Mouse (Mus musculus): ENCODE measurements at regions not wholly inside any gene's neighbourhood (a gene's known extent, or its start where the extent isn't known, plus 50 kb on each side); places are given as distances from the start of the nearest gene placed in this dataset.

GRCm38 (mm10) chr14:105505261-105505660, 246.9 kb downstream of the Ndfip2 start:
- DNase-seq (ENCODE audit: low spot score) (no peak), ATAC-seq (ENCODE audit: low FRiP score, low read depth) (no peak)
- Histone ChIP-seq H3K36me3 (ENCODE audit: control insufficient read depth, insufficient read depth, low read length) (no peaks in the 10 kb centered on the region), H3K9me3 (ENCODE audit: control insufficient read depth, low read length) (no peaks in the 10 kb centered on the region), H3K4me3 (replicated peaks; ENCODE audit: low read length) (no peak overlapping the region), H3K27me3 (ENCODE audit: control insufficient read depth, insufficient read depth, low read length) (peaks cover 10% of the 10 kb centered on the region; the same call in 1 of the 2 replicates), H3K4me2 (replicated peaks; ENCODE audit: low read depth, low read length, severe bottlenecking) (no peak overlapping the region), H3K9ac (ENCODE audit: low read depth, low read length, severe bottlenecking) (no peak overlapping the region), H3K4me1 (ENCODE audit: control insufficient read depth, insufficient read depth, low read length) (peaks cover 23% of the 10 kb centered on the region), H3K27ac (replicated peaks; ENCODE audit: low read depth, low read length) (no peak overlapping the region)
- no peak for TF ChIP-seq POLR2A (IDR thresholded peaks at IDR 0.05; ENCODE audit: borderline replicate concordance, extremely low read depth, insufficient read depth, insufficient read length)
- WGBS = 12% methylated on average over 4 of the region's 4 CpGs

DNA sequence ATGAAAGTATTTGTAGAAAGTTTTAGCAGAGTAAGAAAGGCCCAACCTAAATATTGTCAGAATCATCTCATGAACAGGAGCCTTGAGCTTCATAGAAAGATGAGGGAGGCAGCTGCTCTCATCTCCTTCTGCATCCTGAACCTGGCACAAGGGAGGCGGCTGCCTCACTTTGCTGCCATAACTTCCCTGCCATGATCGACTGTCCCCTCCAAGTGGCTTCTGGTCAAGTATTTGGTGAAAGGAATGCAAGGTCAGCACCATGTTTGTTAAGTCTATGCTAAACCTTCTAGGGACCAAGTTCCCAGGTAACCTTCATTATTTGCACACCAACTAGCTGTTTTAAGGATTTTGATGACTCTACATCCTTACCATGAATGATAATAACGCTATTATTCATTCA, 246.0 kb downstream of the Ndfip2 start:
- ATAC-seq (ENCODE audit: low FRiP score, low read depth) = no peak
- peaks cover 10% of the 10 kb centered on the region; the same call in 1 of the 2 replicates for H3K27me3 ChIP-seq (ENCODE audit: control insufficient read depth, insufficient read depth, low read length)

DNA sequence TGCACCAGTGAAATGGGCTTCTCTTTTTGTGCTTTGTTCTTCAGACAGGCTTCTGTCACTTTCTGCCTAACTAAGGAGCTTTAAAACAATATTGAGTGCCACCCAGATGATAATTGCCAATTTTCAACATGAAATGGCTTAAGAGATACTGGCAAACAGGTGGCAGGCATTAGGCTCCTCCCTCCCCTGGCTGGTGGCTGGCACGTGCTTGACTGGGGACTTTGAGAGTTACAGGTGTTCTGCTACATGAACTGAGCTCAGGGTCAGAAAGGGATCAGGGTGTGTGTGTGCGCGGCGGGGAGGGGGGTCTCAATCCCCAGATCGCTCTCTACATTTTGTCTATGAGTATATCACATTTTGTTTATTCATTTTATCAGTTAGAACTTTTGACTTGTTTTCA, 245.4 kb downstream of the Ndfip2 start:
- Histone ChIP-seq H3K4me3 (replicated peaks; ENCODE audit: low read length) (no peak overlapping the region), H3K27ac (replicated peaks; ENCODE audit: low read depth, low read length) (no peak overlapping the region), H3K9ac (ENCODE audit: low read depth, low read length, severe bottlenecking) (no peak overlapping the region), H3K4me1 (ENCODE audit: control insufficient read depth, insufficient read depth, low read length) (peaks cover 29% of the 10 kb centered on the region), H3K27me3 (ENCODE audit: control insufficient read depth, insufficient read depth, low read length) (peaks cover 10% of the 10 kb centered on the region; the same call in 1 of the 2 replicates), H3K4me2 (replicated peaks; ENCODE audit: low read depth, low read length, severe bottlenecking) (no peak overlapping the region), H3K36me3 (ENCODE audit: control insufficient read depth, insufficient read depth, low read length) (no peaks in the 10 kb centered on the region), H3K9me3 (ENCODE audit: control insufficient read depth, low read length) (no peaks in the 10 kb centered on the region)
- no peak for DNase-seq (ENCODE audit: low spot score)
- 68% methylated on average over 5 of the region's 5 CpGs for WGBS
- no peak for TF ChIP-seq POLR2A (IDR thresholded peaks at IDR 0.05; ENCODE audit: borderline replicate concordance, extremely low read depth, insufficient read depth, insufficient read length)
- no peak for ATAC-seq (ENCODE audit: low FRiP score, low read depth)

More for the DNA sequence above, 246.0 kb downstream of the Ndfip2 start:
- no peaks in the 10 kb centered on the region for H3K9me3 ChIP-seq (ENCODE audit: control insufficient read depth, low read length)
- no peak overlapping the region for H3K4me2 ChIP-seq (replicated peaks; ENCODE audit: low read depth, low read length, severe bottlenecking)
- 73% methylated on average over 3 of the region's 3 CpGs for WGBS
- no peak overlapping the region for H3K9ac ChIP-seq (ENCODE audit: low read depth, low read length, severe bottlenecking)
- H3K36me3 ChIP-seq (ENCODE audit: control insufficient read depth, insufficient read depth, low read length) = no peaks in the 10 kb centered on the region
- H3K4me1 ChIP-seq (ENCODE audit: control insufficient read depth, insufficient read depth, low read length) = peaks cover 27% of the 10 kb centered on the region
- TF ChIP-seq POLR2A (IDR thresholded peaks at IDR 0.05; ENCODE audit: borderline replicate concordance, extremely low read depth, insufficient read depth, insufficient read length) = no peak
- no peak overlapping the region for H3K27ac ChIP-seq (replicated peaks; ENCODE audit: low read depth, low read length)
- DNase-seq (ENCODE audit: low spot score) = no peak
- H3K4me3 ChIP-seq (replicated peaks; ENCODE audit: low read length) = no peak overlapping the region

- DNase-seq (ENCODE audit: low spot score) (no peak), ATAC-seq (ENCODE audit: low FRiP score, low read depth) (no peak)
- TF ChIP-seq POLR2A (IDR thresholded peaks at IDR 0.05; ENCODE audit: borderline replicate concordance, extremely low read depth, insufficient read depth, insufficient read length) = no peak
- Histone ChIP-seq H3K27ac (replicated peaks; ENCODE audit: low read depth, low read length) (no peak overlapping the region), H3K27me3 (ENCODE audit: control insufficient read depth, insufficient read depth, low read length) (peaks cover 10% of the 10 kb centered on the region; the same call in 1 of the 2 replicates), H3K36me3 (ENCODE audit: control insufficient read depth, insufficient read depth, low read length) (no peaks in the 10 kb centered on the region), H3K4me1 (ENCODE audit: control insufficient read depth, insufficient read depth, low read length) (peaks cover 32% of the 10 kb centered on the region), H3K4me2 (replicated peaks; ENCODE audit: low read depth, low read length, severe bottlenecking) (peak overlapping the region; percentile 32; the same call in 1 of the 2 replicates), H3K4me3 (replicated peaks; ENCODE audit: low read length) (no peak overlapping the region), H3K9me3 (ENCODE audit: control insufficient read depth, low read length) (no peaks in the 10 kb centered on the region), H3K9ac (ENCODE audit: low read depth, low read length, severe bottlenecking) (no peak overlapping the region)
- 28% methylated on average over 11 of the region's 11 CpGs for WGBS
Observed at GRCm38 (mm10) chr14:105502633-105502975, 244.2 kb downstream of the Ndfip2 start.

GRCm38 (mm10) chr14:105501792-105502632, 243.6 kb downstream of the Ndfip2 start:
- ATAC-seq (ENCODE audit: low FRiP score, low read depth) = no peak
- DNase-seq (ENCODE audit: low spot score) = no peak
- peak overlapping the region; percentile 8; the same call in 1 of the 2 replicates for H3K4me3 ChIP-seq (replicated peaks; ENCODE audit: low read length)
- H3K9ac ChIP-seq (ENCODE audit: low read depth, low read length, severe bottlenecking) = no peak overlapping the region
- 12% methylated on average over 21 of the region's 21 CpGs for WGBS
- peaks cover 32% of the 10 kb centered on the region for H3K4me1 ChIP-seq (ENCODE audit: control insufficient read depth, insufficient read depth, low read length)
- peaks cover 10% of the 10 kb centered on the region; the same call in 1 of the 2 replicates for H3K27me3 ChIP-seq (ENCODE audit: control insufficient read depth, insufficient read depth, low read length)
- no peaks in the 10 kb centered on the region for H3K9me3 ChIP-seq (ENCODE audit: control insufficient read depth, low read length)
- H3K27ac ChIP-seq (replicated peaks; ENCODE audit: low read depth, low read length) = no peak overlapping the region
- H3K36me3 ChIP-seq (ENCODE audit: control insufficient read depth, insufficient read depth, low read length) = no peaks in the 10 kb centered on the region
- no peak for TF ChIP-seq POLR2A (IDR thresholded peaks at IDR 0.05; ENCODE audit: borderline replicate concordance, extremely low read depth, insufficient read depth, insufficient read length)
- peak overlapping the region; percentile 32 for H3K4me2 ChIP-seq (replicated peaks; ENCODE audit: low read depth, low read length, severe bottlenecking)
